Mouse (Mus musculus) liver, embryonic 11.5 days (tissue): ENCODE results near the gene Capza1. TPM values are rescaled to one million over a fixed set of nuclear protein-coding genes. Genes with fewer than 3 reads are reported as not detected.
A peak's percentile ranks its signal among the peaks of the same experiment; 100 is the strongest.

Source experiments
- ATAC-seq: fragments of 200-750 bp; cut with Nextera tagmentation; replicated peaks from 2 replicates; pipeline ENCODE4 v1.8.0; 2017; ENCODE audit warnings: moderate number of reproducible peaks, mild to moderate bottlenecking, moderate TSS enrichment, moderate library complexity; ENCODE audit not compliant: low FRiP score
- DNase-seq: peaks from one replicate; pipeline ENCODE4 v3.0.0-alpha.2; 2017; ENCODE audit warnings: low spot score
- H3K27ac ChIP-seq: fragments of 300-500 bp; sonication (generic); 2 replicates; pipeline ENCODE4 v1.5.1; 2014; ENCODE audit warnings: mild to moderate bottlenecking, low read depth, low read length, control low read depth
- H3K27me3 ChIP-seq: fragments of 300-500 bp; sonication (generic); replicated peaks from 2 replicates; pipeline ENCODE4 v1.6.1; 2014; ENCODE audit warnings: low read length, mixed read lengths; ENCODE audit not compliant: control insufficient read depth, insufficient read depth
- H3K36me3 ChIP-seq: fragments of 300-500 bp; sonication (generic); 2 replicates; pipeline ENCODE4 v1.6.1; 2014; ENCODE audit warnings: mild to moderate bottlenecking, low read length, moderate library complexity, mixed read lengths; ENCODE audit not compliant: control insufficient read depth, insufficient read depth
- H3K4me1 ChIP-seq: fragments of 300-500 bp; sonication (generic); replicated peaks from 2 replicates; pipeline ENCODE4 v1.6.1; 2014; ENCODE audit warnings: low read length, mixed read lengths; ENCODE audit not compliant: control insufficient read depth, insufficient read depth
- H3K4me2 ChIP-seq: fragments of 300-500 bp; sonication (generic); 2 replicates; pipeline ENCODE4 v1.6.1; 2014; ENCODE audit warnings: mild to moderate bottlenecking, control low read depth, moderate library complexity
- H3K4me3 ChIP-seq: fragments of 300-500 bp; sonication (generic); 2 replicates; pipeline ENCODE4 v1.5.1; 2014; ENCODE audit warnings: low read depth, low read length, control low read depth
- H3K9ac ChIP-seq: fragments of 300-500 bp; sonication (generic); 2 replicates; pipeline ENCODE4 v1.6.1; 2014; ENCODE audit warnings: low read depth, low read length, control low read depth
- H3K9me3 ChIP-seq: fragments of 300-500 bp; sonication (generic); 2 replicates; pipeline ENCODE4 v1.6.1; 2016; ENCODE audit warnings: low read length, inconsistent platforms, mixed read lengths; ENCODE audit not compliant: control insufficient read depth
- WGBS: fragments of 180-500 bp; shearing (Covaris S2); extraction: QIAGEN DNeasy Blood & Tissue Kit; methylation state at CpG from one replicate; pipeline ENCODE4 v1.1.7; 2014; 5-methylcytosine and 5-hydroxymethylcytosine counted together
- polyA plus RNA-seq: library from polyadenylated mRNA; unstranded; fragments of >200 nt; fragmentation: Nextera tagmentation; extraction: Ambion mirVana; gene quantifications from 2 replicates; pipeline ENCODE4 v1.2.1, GENCODE M21; 2014

Gene Capza1
- polyA plus RNA-seq, 1 experiment from 2014 or later: 169 TPM

GRCm38 (mm10) chr3:104865341-104865788, 1.1 kb upstream of the Capza1 start:
- under 1% methylated on average over 12 of the region's 12 CpGs for WGBS
- ATAC-seq (peak; percentile 35), DNase-seq (no peak)
- Histone ChIP-seq H3K36me3 (no peaks in the 10 kb centered on the region), H3K9ac (peak overlapping the region; percentile 96), H3K4me3 (peak overlapping the region; percentile 96), H3K27ac (peak overlapping the region; percentile 97), H3K9me3 (no peaks in the 10 kb centered on the region), H3K4me2 (peak overlapping the region; percentile 60), H3K27me3 (no peaks in the 10 kb centered on the region), H3K4me1 (peaks cover 22% of the 10 kb centered on the region)

GRCm38 (mm10) chr3:104864651-104865340, 491 bp upstream of the Capza1 start:
- Histone ChIP-seq H3K4me2 (peak overlapping the region; percentile 60), H3K4me3 (peak overlapping the region; percentile 96), H3K9ac (peak overlapping the region; percentile 96), H3K36me3 (no peaks in the 10 kb centered on the region), H3K27me3 (no peaks in the 10 kb centered on the region), H3K9me3 (no peaks in the 10 kb centered on the region), H3K4me1 (peaks cover 22% of the 10 kb centered on the region), H3K27ac (peak overlapping the region; percentile 97)
- peak; percentile 83 for DNase-seq
- WGBS: under 1% methylated on average over 48 of the region's 48 CpGs
- ATAC-seq: peak; percentile 69

DNA sequence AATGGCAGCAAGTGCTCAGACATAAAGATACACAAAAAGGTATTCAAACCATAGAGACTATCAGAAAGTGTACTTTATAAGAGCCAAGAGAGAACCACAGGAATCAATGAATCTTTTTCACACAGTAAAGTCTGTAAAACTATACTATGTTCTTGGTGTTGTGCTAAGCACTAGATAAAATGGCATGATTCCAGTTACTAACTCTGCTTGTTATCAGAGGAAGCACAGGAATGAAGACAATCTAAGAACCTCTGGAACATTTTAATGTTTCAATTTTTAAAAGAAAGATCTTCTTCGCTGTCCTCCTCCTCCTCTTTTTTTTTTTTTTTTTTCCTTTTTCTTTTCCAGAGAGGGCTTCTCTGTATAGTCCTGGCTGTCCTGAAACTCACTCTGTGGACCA, 5.7 kb downstream of the Capza1 start:
- WGBS: 93% methylated on average over 1 of the region's 1 CpGs
- Histone ChIP-seq H3K9ac (no peak overlapping the region), H3K27ac (no peak overlapping the region), H3K9me3 (no peaks in the 10 kb centered on the region), H3K4me3 (no peak overlapping the region), H3K4me2 (no peak overlapping the region), H3K4me1 (peaks cover 18% of the 10 kb centered on the region; the same call in 1 of the 2 replicates), H3K27me3 (no peaks in the 10 kb centered on the region), H3K36me3 (peaks cover 9% of the 10 kb centered on the region)
- no peak for ATAC-seq
- DNase-seq: no peak

DNA sequence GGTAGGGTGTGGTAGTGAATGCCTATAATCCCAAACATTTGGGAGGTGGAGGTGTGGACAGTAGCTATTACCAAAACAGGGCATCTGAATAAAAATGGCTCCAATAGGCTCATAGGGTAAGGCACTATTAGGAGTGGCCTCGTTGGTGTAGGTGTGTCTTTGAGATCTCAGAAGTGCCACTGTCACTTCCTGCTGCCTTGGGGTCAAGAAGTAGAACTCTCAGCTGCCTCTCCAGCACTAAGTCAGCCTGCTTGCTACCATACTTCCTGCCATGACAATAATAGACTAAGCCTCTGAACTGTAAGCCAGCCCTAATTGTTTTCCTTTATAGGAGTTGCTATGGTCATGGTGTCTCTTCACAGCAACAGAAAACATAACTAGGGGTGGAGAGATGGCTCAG, 8.2 kb downstream of the Capza1 start:
- ATAC-seq (no peak), DNase-seq (no peak)
- Histone ChIP-seq H3K4me3 (no peak overlapping the region), H3K27ac (no peak overlapping the region), H3K4me2 (no peak overlapping the region), H3K4me1 (peaks cover 6% of the 10 kb centered on the region; the same call in 1 of the 2 replicates), H3K9me3 (no peaks in the 10 kb centered on the region), H3K9ac (no peak overlapping the region), H3K27me3 (no peaks in the 10 kb centered on the region), H3K36me3 (peaks cover 9% of the 10 kb centered on the region)
- WGBS: 52% methylated on average over 1 of the region's 1 CpGs

DNA sequence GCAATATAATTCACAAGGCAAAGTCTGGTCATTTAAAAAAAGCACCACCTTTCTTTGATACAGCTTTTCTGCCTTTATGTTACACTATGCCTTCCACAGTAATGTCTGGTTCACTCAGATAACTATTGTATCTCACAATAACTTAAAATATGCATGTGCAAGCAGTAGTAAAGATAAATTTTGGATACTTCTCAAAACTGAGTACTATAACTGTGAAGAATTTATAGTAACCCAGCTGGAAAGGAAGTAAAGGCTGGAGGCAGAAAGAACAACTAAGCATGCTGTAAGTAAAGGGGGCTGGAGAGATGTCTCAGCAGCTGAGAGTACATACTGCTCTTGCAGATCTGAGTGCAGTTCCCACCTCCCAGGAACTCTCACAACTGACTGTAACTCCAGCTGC, 9.4 kb downstream of the Capza1 start:
- Histone ChIP-seq H3K4me3 (no peak overlapping the region), H3K9ac (no peak overlapping the region), H3K27me3 (no peaks in the 10 kb centered on the region), H3K9me3 (no peaks in the 10 kb centered on the region), H3K27ac (no peak overlapping the region), H3K4me2 (peak overlapping the region; percentile 17; the same call in 1 of the 2 replicates), H3K4me1 (peaks cover 4% of the 10 kb centered on the region; the same call in 1 of the 2 replicates), H3K36me3 (peaks cover 9% of the 10 kb centered on the region)
- ATAC-seq: no peak
- DNase-seq: no peak

DNA sequence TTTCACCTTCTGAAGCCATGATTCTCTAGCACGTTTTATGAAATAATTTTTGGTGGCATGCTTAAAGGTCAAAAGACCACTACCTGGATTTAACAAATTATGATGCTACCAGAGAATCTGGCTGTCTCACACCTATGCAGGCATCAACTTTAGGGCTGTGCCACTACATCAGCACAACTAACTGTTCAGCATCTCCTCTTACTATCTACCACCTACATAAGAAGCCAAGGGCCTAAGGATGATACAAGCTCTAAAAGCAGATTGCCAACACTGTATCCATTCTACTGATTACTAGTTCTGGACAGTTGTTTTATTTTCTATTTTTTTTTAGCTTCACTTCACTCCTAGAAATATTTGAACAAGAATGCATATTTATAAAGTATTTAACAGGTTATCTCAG, 9.8 kb downstream of the Capza1 start:
- ATAC-seq (no peak), DNase-seq (no peak)
- no peaks in the 10 kb centered on the region for H3K9me3 ChIP-seq
- peaks cover 9% of the 10 kb centered on the region for H3K36me3 ChIP-seq
- no peak overlapping the region for H3K4me3 ChIP-seq
- H3K4me1 ChIP-seq: peaks cover 4% of the 10 kb centered on the region; the same call in 1 of the 2 replicates
- WGBS: 97% methylated on average over 1 of the region's 1 CpGs
- no peak overlapping the region for H3K9ac ChIP-seq
- no peak overlapping the region for H3K4me2 ChIP-seq
- H3K27ac ChIP-seq: no peak overlapping the region
- no peaks in the 10 kb centered on the region for H3K27me3 ChIP-seq

DNA sequence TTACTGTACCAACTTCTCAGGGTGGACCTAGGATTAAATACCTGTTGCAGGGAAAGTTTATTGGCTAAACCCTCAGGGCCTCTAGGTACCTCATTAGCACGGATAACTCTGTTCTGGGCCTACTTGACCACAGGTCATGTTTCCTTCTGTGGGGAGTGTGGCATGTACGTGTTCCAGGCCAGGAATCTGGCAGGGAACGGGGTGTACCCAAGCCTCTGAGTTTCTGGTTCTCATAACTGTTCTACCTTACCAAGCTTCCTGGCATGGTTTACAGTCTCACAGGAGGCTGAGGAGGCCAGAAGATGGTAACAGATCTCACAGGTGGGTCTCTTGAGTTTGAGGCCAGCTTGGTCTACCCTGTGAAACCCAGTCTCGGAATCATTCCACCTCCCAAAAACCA, 17.7 kb downstream of the Capza1 start:
- no peak overlapping the region for H3K27ac ChIP-seq
- no peak overlapping the region for H3K4me3 ChIP-seq
- no peaks in the 10 kb centered on the region for H3K27me3 ChIP-seq
- H3K9ac ChIP-seq: no peak overlapping the region
- no peak for ATAC-seq
- 88% methylated on average over 4 of the region's 4 CpGs for WGBS
- no peaks in the 10 kb centered on the region for H3K4me1 ChIP-seq
- no peak for DNase-seq
- no peaks in the 10 kb centered on the region for H3K9me3 ChIP-seq
- H3K36me3 ChIP-seq: peaks cover 21% of the 10 kb centered on the region
- H3K4me2 ChIP-seq: no peak overlapping the region

DNA sequence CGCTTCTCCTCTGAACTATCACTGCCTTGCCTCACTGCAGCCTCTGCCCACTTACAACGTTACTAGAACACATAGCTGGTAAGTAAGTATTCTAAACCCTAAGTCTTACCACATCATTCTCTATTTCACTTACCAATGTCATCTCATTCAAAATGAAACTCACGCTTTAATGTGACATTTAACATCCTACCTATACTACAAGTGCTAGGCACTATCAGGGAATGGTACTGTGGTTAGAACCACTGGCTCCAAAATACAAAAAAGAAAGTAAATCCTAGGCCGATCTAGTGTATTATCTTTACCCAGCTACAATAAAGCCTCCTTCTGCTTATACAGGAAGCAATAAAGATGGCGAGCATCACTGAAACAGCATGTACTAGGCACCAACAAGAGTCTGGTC, 23.3 kb downstream of the Capza1 start:
- DNase-seq (no peak), ATAC-seq (no peak)
- Histone ChIP-seq H3K27me3 (no peaks in the 10 kb centered on the region), H3K9ac (no peak overlapping the region), H3K4me2 (no peak overlapping the region), H3K4me1 (no peaks in the 10 kb centered on the region), H3K27ac (no peak overlapping the region), H3K9me3 (no peaks in the 10 kb centered on the region), H3K36me3 (peaks cover 37% of the 10 kb centered on the region), H3K4me3 (no peak overlapping the region)
- 80% methylated on average over 5 of the region's 5 CpGs for WGBS

DNA sequence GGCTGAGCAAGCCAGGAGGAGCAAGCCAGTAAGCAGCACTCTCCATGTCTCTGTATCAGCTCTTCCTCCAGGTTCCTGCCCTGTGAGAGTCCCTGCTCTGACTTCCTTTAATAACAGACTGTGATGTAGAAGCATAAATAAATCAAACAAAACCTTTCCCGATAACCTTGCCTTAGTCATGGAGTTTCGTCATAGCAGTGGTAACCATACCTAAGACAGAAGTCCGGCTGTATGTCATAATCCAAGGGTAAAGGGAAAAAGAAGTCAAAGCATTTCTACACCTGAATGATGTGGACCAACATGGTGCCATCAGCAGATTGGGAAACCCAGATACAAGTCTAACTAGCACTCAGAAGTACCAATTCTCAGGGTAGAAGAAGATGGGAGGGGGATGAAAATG, 28.5 kb downstream of the Capza1 start:
- peaks cover 32% of the 10 kb centered on the region for H3K36me3 ChIP-seq
- no peak overlapping the region for H3K9ac ChIP-seq
- DNase-seq (no peak), ATAC-seq (no peak)
- no peak overlapping the region for H3K4me3 ChIP-seq
- no peaks in the 10 kb centered on the region for H3K4me1 ChIP-seq
- 95% methylated on average over 3 of the region's 3 CpGs for WGBS
- H3K27me3 ChIP-seq: no peaks in the 10 kb centered on the region
- H3K9me3 ChIP-seq: no peaks in the 10 kb centered on the region
- H3K27ac ChIP-seq: no peak overlapping the region
- no peak overlapping the region for H3K4me2 ChIP-seq
